In the genomic region with DNA sequence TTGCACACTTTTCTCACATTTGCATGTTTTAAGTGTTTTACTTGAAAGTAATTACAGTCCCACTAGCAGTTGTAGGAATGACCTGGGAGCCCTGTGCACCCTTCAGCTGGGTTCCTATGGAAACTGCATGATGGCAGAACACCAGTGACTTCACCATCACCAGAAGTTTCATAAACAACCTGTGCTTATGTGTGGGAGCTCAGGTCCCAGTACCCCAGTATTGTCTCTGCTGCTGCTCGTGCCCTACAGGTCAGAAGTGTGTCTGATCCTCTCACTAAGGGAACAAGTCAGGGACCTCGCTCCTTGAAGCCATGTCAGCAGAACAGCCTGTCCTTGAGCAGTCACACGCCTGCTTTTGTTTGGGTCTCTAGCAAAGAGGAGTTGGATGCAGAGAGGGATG, we compare ENCODE assay signal across 20 mouse cellular contexts.
"Had no signal": no experiment of that assay in that cellular context is flagged by ENCODE, and none has a peak within 500 bp of the region (broad histone marks: within the 10 kb centered on the region; RNA-seq: fewer than 3 reads in every experiment).

No protein-coding gene starts in this region.

- H3K9ac ChIP-seq: heart, embryonic 13.5 days; heart, embryonic 15.5 days; hindbrain, embryonic 12.5 days; hindbrain, embryonic 13.5 days; hindbrain, embryonic 14.5 days; hindbrain, embryonic 15.5 days; intestine, embryonic 15.5 days; kidney, embryonic 15.5 days had no signal

- H3K4me3 ChIP-seq: heart, embryonic 10.5 days; heart, embryonic 13.5 days; heart, embryonic 15.5 days; hindbrain, embryonic 10.5 days; hindbrain, embryonic 12.5 days; hindbrain, embryonic 13.5 days; hindbrain, embryonic 15.5 days; intestine, embryonic 15.5 days; kidney, embryonic 15.5 days; layer of hippocampus, adult 2 months; left cerebral cortex, adult 2 months had no signal

- H3K27ac ChIP-seq: heart, embryonic 10.5 days; heart, embryonic 13.5 days; heart, embryonic 15.5 days; hindbrain, embryonic 10.5 days; hindbrain, embryonic 12.5 days; hindbrain, embryonic 13.5 days; hindbrain, embryonic 14.5 days; hindbrain, embryonic 15.5 days; hindbrain, postnatal 0 days; intestine, embryonic 15.5 days; kidney, embryonic 15.5 days; kidney, postnatal 0 days; layer of hippocampus, adult 2 months had no signal

- H3K4me2 ChIP-seq: heart, embryonic 11.5 days; heart, embryonic 13.5 days; heart, embryonic 15.5 days; hindbrain, embryonic 12.5 days; hindbrain, embryonic 13.5 days; hindbrain, embryonic 14.5 days; hindbrain, embryonic 15.5 days; intestine, embryonic 15.5 days; kidney, embryonic 15.5 days had no signal

- DNase-seq: kidney, adult 11 months; kidney, adult 9 months; layer of hippocampus, adult 9-11 months; layer of hippocampus, postnatal 36 days had no signal

- H3K9me3 ChIP-seq: heart, embryonic 10.5 days; heart, embryonic 13.5 days; heart, embryonic 15.5 days; hindbrain, embryonic 10.5 days; hindbrain, embryonic 12.5 days; hindbrain, embryonic 13.5 days; hindbrain, embryonic 15.5 days; intestine, embryonic 15.5 days; kidney, embryonic 15.5 days had no signal

- ATAC-seq: inflammation-experienced regulatory T-cells, adult 6 months had no signal

- H3K27me3 ChIP-seq: heart, embryonic 13.5 days; heart, embryonic 15.5 days; hindbrain, embryonic 12.5 days; hindbrain, embryonic 13.5 days; hindbrain, embryonic 15.5 days; intestine, embryonic 15.5 days; kidney, embryonic 15.5 days had no signal

- H3K4me1 ChIP-seq: heart, embryonic 13.5 days; heart, embryonic 15.5 days; hindbrain, embryonic 12.5 days; hindbrain, embryonic 15.5 days; intestine, embryonic 15.5 days; kidney, embryonic 15.5 days had no signal

- H3K36me3 ChIP-seq: heart, embryonic 10.5 days; heart, embryonic 15.5 days; hindbrain, embryonic 12.5 days; hindbrain, embryonic 15.5 days; intestine, embryonic 15.5 days had no signal
